Mouse (Mus musculus) forebrain, embryonic 16.5 days (tissue): Measurements from ENCODE around the gene Acot3. TPM values are rescaled to one million over a fixed set of nuclear protein-coding genes. Genes with fewer than 3 reads are reported as not detected.

Source experiments
- ATAC-seq: fragments of 200-750 bp; cut with Nextera tagmentation; 2 replicates; pipeline ENCODE4 v1.8.0; 2017; ENCODE audit warnings: mild to moderate bottlenecking, moderate library complexity
- H3K27ac ChIP-seq: fragments of 300-500 bp; sonication (generic); 2 replicates; pipeline ENCODE4 v1.5.1; 2014; ENCODE audit warnings: low read length, control low read depth
- H3K27me3 ChIP-seq: fragments of 300-500 bp; sonication (generic); replicated peaks from 2 replicates; pipeline ENCODE4 v1.6.1; 2014; ENCODE audit warnings: low read length; ENCODE audit not compliant: control insufficient read depth, insufficient read depth
- H3K36me3 ChIP-seq: fragments of 300-500 bp; sonication (generic); 2 replicates; pipeline ENCODE4 v1.6.1; 2014; ENCODE audit not compliant: control insufficient read depth, insufficient read depth
- H3K4me1 ChIP-seq: fragments of 300-500 bp; sonication (generic); replicated peaks from 2 replicates; pipeline ENCODE4 v1.6.1; 2014; ENCODE audit warnings: low read length; ENCODE audit not compliant: control insufficient read depth, insufficient read depth
- H3K4me2 ChIP-seq: fragments of 300-500 bp; sonication (generic); 2 replicates; pipeline ENCODE4 v1.6.1; 2014; ENCODE audit warnings: mild to moderate bottlenecking, low read length, control low read depth
- H3K4me3 ChIP-seq: fragments of 300-500 bp; sonication (generic); replicated peaks from 2 replicates; pipeline ENCODE4 v1.5.1; 2014; ENCODE audit warnings: mild to moderate bottlenecking, low read length, control low read depth
- H3K9ac ChIP-seq: fragments of 300-500 bp; sonication (generic); replicated peaks from 2 replicates; pipeline ENCODE4 v1.6.1; 2014; ENCODE audit warnings: low read depth, low read length, control low read depth
- H3K9me3 ChIP-seq: fragments of 300-500 bp; sonication (generic); 2 replicates; pipeline ENCODE4 v1.6.1; 2016; ENCODE audit warnings: low read length; ENCODE audit not compliant: control insufficient read depth
- WGBS: fragments of 180-500 bp; shearing (Covaris S2); extraction: QIAGEN DNeasy Blood & Tissue Kit; methylation state at CpG from one replicate; pipeline ENCODE4 v1.1.7; 2014; 5-methylcytosine and 5-hydroxymethylcytosine counted together
- polyA plus RNA-seq: library from polyadenylated mRNA; unstranded; fragments of >200 nt; fragmentation: Nextera tagmentation; extraction: Ambion mirVana; gene quantifications from 2 replicates; pipeline ENCODE4 v1.2.1, GENCODE M21; 2015

Acot3 gene
- polyA plus RNA-seq, 1 experiment from 2014 or later: 1.1 TPM

DNA sequence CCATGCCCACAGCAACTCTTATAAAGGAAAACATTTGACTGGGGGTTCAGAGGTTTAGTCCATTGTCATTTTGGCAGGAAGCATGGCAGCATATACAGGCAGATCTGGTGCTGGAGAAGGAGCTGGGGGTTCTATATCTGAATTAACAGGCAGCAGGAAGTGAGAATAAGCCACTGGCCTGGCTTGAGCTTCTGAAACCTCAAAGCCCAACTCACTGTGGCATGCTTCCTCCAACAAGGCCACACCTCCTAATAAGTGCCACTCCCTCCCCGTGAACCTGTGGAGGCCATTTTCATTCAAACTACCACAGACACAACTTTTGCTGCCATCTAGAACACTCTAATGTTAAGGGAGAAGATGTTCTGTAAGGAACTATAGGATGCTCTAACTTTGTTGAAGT lies 55.7 kb downstream of the Acot3 start:
- no peak for ATAC-seq
- H3K36me3 ChIP-seq: no peaks in the 10 kb centered on the region
- H3K4me3 ChIP-seq: no peak overlapping the region
- H3K4me1 ChIP-seq: no peaks in the 10 kb centered on the region
- WGBS: 61% methylated on average over 1 of the region's 1 CpGs
- H3K9ac ChIP-seq: no peak overlapping the region
- no peak overlapping the region for H3K4me2 ChIP-seq
- H3K9me3 ChIP-seq: no peaks in the 10 kb centered on the region
- H3K27me3 ChIP-seq: no peaks in the 10 kb centered on the region
- no peak overlapping the region for H3K27ac ChIP-seq

DNA sequence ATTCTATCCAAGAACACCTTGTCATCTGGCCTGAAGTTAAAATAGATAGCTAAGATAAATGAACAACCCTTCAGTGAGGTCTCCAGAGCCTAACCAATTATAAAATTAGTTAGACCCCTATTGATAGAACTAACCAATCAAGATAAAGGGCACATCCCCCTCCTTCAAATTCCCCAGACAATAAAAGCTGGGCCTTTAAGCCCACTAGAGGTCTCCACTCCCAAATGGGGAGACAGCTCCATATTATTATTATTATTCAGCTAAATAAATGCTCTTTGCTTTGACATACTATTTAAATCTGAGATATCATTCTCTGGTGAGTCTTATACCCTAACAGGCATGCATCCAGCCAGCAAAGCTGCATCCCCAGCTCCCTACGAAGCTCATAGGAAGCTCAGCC lies 58.0 kb downstream of the Acot3 start:
- Histone ChIP-seq H3K4me2 (no peak overlapping the region), H3K4me3 (no peak overlapping the region), H3K4me1 (peaks cover 5% of the 10 kb centered on the region), H3K27ac (no peak overlapping the region), H3K27me3 (no peaks in the 10 kb centered on the region), H3K9me3 (no peaks in the 10 kb centered on the region), H3K9ac (no peak overlapping the region), H3K36me3 (no peaks in the 10 kb centered on the region)
- ATAC-seq: no peak
- 75% methylated on average over 1 of the region's 1 CpGs for WGBS

Other genes with a start within 250 kb of the Acot3 start
- 16.3 and 19.2 TPM in 2 replicates for gene Numb, start 130.2 kb upstream of the Acot3 start, polyA plus RNA-seq
- gene Riox1, start 101.5 kb upstream of the Acot3 start, polyA plus RNA-seq: 9.3 and 9.7 TPM in 2 replicates
- gene Heatr4, start 67.3 kb upstream of the Acot3 start, polyA plus RNA-seq: not detected in 2 replicates
- gene Acot2, start 64.3 kb upstream of the Acot3 start, polyA plus RNA-seq: 9.4 and 11.3 TPM in 2 replicates
- 72.1 and 101 TPM in 2 replicates for gene Acot1, start 42.7 kb upstream of the Acot3 start, polyA plus RNA-seq
- 0.21 and 0.35 TPM in 2 replicates for gene Acot4, start 13.8 kb upstream of the Acot3 start, polyA plus RNA-seq
- gene Gm49366, start 13.2 kb upstream of the Acot3 start, polyA plus RNA-seq: not detected in 2 replicates
- 0.16 TPM in 1 of 2 replicates, not detected in the other for gene Acot5, start 17.2 kb downstream of the Acot3 start, polyA plus RNA-seq
- gene Acot6, start 48.5 kb downstream of the Acot3 start, polyA plus RNA-seq: 1.4 and 1.6 TPM in 2 replicates
- 10.4 and 12.8 TPM in 2 replicates for gene Dnal1, start 62.2 kb downstream of the Acot3 start, polyA plus RNA-seq
- 5.3 and 7.2 TPM in 2 replicates for gene Pnma1, start 96.3 kb downstream of the Acot3 start, polyA plus RNA-seq
- 3.8 and 4.4 TPM in 2 replicates for gene Elmsan1, start 166.7 kb downstream of the Acot3 start, polyA plus RNA-seq
- gene Ptgr2, start 233.1 kb downstream of the Acot3 start, polyA plus RNA-seq: 13.2 and 15.1 TPM in 2 replicates